Mouse (Mus musculus) embryonic stem cell, embryonic (primary cell): ENCODE measurements at regions not wholly inside any gene's neighbourhood (a gene's known extent, or its start where the extent isn't known, plus 50 kb on each side); places are given as distances from the start of the nearest gene placed in this dataset.

Experiments used
- CTCF ChIA-PET, 4 experiments: fragments of 300-600 bp in 2 of 4; fragments of 350-600 bp in 2 of 4; sonication (Branson Sonifier 250); formaldehyde crosslinking; loops; one replicate each; lab custom pipeline; 2022; ENCODE audit warnings: inconsistent platforms in 2 of 4; lab: Charles Lee
- POLR2A ChIA-PET, 4 experiments: fragments of 300-600 bp in 2 of 4; fragments of 350-600 bp in 2 of 4; sonication (Branson Sonifier 250); formaldehyde crosslinking; loops; one replicate each; lab custom pipeline; 2022; ENCODE audit warnings: antibody characterized with exemption in 4 of 4, inconsistent platforms in 1 of 4; lab: Charles Lee

DNA sequence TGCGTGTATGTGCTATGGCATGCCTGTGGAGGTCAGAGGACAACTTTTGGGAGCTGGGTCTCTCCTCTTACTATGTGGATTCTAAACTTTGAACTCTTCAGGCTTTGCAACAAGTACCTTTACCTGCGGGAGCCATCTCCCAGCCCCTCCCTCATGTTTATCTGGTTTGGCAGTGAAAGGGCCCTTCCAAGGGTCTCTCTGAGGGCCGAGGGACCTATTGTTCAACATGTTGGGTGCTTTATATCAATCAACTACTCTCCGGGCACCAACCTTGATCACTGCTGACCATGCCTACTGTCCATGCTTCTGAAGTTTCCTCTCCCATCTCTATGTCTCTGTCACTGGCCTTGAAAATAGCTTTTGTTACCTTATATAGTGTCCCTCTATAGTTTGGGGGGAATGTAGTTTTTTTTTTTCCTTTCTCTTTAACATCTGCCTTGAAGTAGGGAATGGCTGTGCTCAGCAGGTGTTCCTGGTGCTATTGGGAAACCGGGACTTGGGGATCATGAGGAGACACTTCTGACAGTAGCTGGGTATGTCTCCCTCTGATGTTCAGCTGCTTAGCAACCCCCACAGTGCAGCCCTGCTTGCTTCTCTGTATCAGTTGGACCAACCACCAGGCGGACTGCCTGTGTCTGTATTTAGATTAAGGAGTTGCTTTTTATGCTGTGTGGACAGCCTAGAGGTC, 120.2 kb upstream of the Fstl4 start:
- POLR2A ChIA-PET = interaction anchor here in 2 of 4 experiments (0.6 to 1.3 kb wide), 2 partner anchors 25 to 51 kb away, joined by 3 to 4 read pairs; no protein-coding TSS in a partner anchor

DNA sequence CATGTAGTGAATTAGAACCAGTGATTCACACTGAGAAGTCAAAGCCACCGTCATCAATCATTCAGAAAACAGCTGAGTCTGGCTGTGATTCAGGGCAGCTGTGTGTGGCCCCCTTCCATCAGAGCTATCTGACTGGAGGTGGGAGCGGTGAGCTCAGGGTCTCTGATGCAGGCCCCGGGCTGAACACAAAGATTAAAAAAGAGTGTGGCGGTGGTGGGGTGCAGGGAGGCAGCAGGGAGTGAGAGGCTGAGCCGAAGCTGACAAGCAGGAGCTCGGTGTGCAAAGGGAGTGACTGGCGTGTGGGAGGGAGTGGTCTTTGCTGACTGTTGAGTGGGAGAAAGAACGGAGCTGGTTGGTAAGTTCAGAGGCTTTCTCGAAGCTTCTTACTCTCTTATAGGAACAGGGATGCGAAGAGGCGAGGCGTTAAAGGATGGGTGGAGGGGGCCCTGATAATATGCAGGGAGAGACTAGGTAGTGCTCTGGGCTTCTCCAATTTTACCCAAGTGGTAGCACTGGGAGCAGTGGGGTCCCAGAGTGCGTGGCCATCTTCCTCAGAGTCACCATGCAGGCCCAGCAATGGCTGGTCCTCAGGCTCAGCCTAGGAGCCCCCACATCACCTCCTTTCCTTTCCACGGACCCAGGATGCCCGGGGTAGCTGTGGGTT, 116.1 kb upstream of the Fstl4 start:
- POLR2A ChIA-PET = interaction anchor here in 3 of 4 experiments (0.6 to 1.8 kb wide), 4 partner anchors 10 to 645 kb away, joined by 3 to 4 read pairs (median 4); partner anchors contain the start of gene 9530068E07Rik (in 1 of the 3)
- CTCF ChIA-PET = interaction anchor here (0.6 to 1.6 kb wide), 9 partner anchors 9 to 1886 kb away, joined by 3 to 5 read pairs (median 4); no protein-coding TSS in a partner anchor

More for the DNA sequence above, 120.2 kb upstream of the Fstl4 start:
- CTCF ChIA-PET = interaction anchor here (0.6 to 1.7 kb wide), 5 partner anchors 14 to 684 kb away, joined by 3 to 6 read pairs (median 5); no protein-coding TSS in a partner anchor

DNA sequence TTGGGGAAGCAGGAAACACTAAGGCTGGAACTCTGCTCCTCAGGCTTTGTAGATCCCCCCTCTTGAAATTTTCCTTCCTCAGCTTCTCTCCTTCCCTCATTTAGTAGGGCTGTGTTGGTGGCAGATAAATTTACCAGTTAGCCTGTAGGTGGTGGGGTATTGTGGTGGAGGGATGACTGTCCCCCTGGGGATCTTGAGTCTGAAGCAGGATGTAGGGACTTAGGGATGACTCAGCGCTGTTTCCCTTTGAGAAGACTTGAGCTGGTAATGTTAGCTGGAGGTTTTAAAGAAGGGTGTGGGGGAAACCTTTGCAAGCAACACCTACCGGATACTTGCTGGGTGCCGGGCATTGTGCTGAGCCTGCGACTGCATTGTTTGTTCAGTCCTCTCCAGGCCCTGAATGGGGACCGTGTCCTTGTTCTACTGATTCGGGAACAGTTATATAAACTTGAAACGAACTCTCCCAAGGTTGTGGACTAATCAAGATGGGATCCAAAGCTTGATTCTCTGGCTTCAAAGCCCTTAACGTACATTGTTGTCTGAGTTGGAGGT, 115.5 kb upstream of the Fstl4 start:
- POLR2A ChIA-PET = interaction anchor here in 3 of 4 experiments (0.6 to 1.8 kb wide), 4 partner anchors 46 to 646 kb away, joined by 3 to 4 read pairs (median 3); partner anchors contain the start of gene 9530068E07Rik (in 1 of the 3)
- CTCF ChIA-PET = interaction anchor here (0.6 to 1.6 kb wide), 6 partner anchors 10 to 1886 kb away, joined by 3 to 5 read pairs (median 4); no protein-coding TSS in a partner anchor

DNA sequence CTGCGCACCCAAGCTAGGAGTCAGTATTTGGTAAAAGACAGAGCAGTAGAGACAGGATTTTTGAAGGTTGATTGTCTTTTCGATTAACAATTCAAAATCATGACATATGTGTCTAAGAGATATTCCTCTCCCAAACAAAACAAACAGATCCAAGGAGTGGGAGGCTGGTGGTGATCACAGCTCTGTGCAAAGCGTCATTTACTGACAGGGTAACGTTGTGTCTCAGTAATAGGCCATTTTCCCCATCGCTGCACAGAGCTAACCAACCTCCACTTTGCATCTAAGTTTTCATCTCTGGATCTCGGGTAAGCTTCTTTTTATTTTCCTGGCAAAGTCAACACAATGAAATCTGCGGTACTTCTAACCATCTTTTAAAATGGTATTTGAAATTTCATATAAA, 109.8 kb upstream of the Fstl4 start:
- CTCF ChIA-PET = no interaction called here
- POLR2A ChIA-PET = interaction anchor here in 1 of 4 experiments (0.6 to 0.7 kb wide), 2 partner anchors 84 to 1639 kb away, joined by 5 read pairs; no protein-coding TSS in a partner anchor

DNA sequence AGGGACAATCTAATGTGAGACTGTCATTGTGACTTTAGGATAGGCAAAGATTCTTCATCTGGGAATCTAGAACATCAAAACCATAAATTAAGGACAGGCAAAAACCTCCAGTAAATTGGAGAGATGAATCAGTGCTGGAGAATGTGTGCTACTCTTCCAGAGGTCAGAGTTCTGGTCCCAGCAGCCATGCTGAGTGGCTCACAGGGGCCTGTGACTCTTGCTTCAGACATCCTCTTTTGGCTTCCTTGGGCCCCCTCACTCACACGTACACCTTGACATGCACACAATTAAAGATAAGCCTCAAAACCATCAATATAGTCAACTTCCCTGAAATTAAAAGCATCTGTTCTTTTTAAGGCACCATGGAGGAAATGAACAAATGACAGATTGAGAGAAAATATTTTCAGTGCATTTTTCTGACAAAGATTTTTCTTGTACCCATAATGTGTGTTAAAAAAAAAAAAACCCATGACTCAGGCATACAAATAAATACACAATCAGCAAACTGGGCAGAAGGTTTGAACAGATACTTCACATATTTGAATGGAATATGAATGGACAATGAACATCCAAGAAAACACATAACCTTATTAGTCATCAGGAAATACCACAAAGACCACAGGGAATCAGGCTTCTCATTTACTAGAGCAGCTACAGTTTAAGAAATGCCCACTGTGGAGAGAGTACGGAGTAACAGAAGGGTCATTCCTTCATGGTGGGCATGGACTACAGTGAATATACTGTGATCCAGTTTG, 108.5 kb upstream of the Fstl4 start:
- CTCF ChIA-PET = interaction anchor here in 1 of 4 experiments (0.6 kb wide), 1 partner anchor 218 kb away, joined by 6 read pairs; no protein-coding TSS in a partner anchor
- POLR2A ChIA-PET = no interaction called here

DNA sequence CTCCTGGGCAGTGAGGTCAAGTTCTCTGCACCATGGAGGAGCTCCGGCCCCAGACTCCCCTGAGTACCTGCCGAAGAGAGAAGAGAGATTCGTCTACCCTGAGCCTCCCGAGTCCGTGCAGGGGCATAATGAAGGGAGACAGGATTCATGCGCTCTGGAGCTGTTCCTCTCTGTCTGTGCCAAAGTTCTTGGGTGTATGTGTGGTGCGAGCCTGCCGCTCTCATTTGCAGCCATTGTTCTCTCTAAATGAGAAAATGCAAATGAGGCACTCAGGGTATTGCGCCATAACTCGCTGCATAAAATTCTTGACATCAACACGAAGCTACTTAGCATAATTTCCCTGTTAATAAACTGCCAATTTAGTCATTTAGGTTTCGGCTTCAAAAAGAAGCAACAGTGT, 103.2 kb upstream of the Fstl4 start:
- CTCF ChIA-PET = interaction anchor here in 2 of 4 experiments (0.5 to 0.6 kb wide), 3 partner anchors 16 to 167 kb away, joined by 3 to 8 read pairs (median 4); no protein-coding TSS in a partner anchor

DNA sequence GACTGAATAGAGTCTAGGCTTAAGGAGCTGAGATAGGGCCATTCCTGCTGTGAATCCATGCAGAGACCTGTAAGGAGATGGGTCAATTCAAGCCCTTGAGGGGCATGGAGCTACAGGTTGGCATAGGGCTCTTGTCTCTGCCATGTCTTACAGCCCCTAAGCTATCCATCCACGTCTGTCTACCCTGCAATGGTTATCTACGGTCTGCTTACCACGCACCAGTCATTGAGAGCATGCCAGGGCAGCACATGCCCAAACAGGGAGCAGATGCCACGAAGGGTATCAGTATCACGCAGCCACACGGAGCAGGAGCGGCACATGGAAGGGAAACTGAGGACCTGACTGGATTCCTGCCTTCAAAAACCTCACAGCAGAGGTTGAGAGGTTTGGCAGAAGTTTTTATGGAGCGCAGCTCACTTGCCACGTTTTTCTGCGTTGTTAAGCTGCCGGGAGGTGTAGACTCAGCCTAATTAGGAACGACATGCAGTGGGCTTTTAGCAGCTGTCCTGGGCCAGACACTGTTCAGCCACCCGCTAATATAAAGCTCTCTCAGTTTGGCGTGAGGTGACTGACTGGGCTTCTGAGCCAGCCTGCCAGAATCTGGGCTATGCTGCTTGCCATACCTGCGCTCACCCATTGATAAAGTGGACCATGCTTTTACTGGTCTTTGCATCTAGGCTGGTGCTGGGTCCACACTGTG, 102.4 kb upstream of the Fstl4 start:
- ChIA-PET POLR2A (interaction anchor here in 1 of 4 experiments (0.5 kb wide), 1 partner anchor 181 kb away, joined by 3 read pairs; no protein-coding TSS in a partner anchor), CTCF (interaction anchor here in 1 of 4 experiments (0.6 kb wide), 1 partner anchor 168 kb away, joined by 3 read pairs; no protein-coding TSS in a partner anchor)

More for the DNA sequence above, 103.2 kb upstream of the Fstl4 start:
- POLR2A ChIA-PET = no interaction called here

DNA sequence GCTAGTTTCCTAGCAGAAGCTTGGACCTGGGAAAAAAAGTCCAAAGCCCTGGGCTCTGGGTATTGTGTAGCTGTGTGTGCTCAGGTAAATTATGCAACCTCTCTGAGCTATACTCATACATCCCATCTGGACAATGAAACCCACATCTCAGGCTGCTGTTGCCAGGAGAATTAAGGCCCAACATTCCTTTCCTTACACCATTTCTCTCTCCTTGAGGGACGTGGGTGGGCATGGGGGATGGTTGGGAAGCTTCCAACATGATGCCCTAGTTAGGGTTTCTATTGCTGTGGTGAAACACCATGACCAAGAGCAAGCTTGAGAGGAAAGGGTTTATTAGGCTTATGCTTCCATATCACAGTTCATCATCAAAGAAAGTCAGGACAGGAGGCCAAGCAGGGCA, 99.1 kb upstream of the Fstl4 start:
- CTCF ChIA-PET = interaction anchor here in 3 of 4 experiments (0.5 to 1.0 kb wide), 4 partner anchors 34 to 297 kb away, joined by 3 to 4 read pairs (median 3); no protein-coding TSS in a partner anchor
- POLR2A ChIA-PET = interaction anchor here in 3 of 4 experiments (0.6 to 1.5 kb wide), 5 partner anchors 11 to 902 kb away, joined by 3 to 5 read pairs (median 3); partner anchors contain the start of genes Sar1b (in 1 of the 3) and Sec24a (in 1 of the 3)

DNA sequence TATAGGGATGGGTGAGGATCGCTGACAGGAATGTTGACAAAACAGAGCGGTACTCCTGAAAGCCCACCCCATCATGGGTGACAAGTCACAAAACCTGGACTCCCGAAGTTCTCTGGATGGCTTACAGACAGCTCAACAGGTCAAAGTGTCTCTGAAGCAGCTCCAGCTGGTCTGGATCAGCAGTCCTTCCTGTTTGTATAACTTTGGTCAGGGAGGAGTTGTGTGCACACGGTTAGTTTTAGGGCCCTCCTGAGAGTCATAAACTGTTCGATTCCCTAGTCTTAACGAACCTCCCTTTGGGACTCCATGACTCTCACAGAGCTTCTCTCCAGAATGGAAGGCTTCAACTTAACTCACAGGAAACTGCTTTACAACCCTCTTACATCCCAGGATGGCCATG, 89.4 kb upstream of the Fstl4 start:
- POLR2A ChIA-PET = no interaction called here
- CTCF ChIA-PET = no interaction called here

DNA sequence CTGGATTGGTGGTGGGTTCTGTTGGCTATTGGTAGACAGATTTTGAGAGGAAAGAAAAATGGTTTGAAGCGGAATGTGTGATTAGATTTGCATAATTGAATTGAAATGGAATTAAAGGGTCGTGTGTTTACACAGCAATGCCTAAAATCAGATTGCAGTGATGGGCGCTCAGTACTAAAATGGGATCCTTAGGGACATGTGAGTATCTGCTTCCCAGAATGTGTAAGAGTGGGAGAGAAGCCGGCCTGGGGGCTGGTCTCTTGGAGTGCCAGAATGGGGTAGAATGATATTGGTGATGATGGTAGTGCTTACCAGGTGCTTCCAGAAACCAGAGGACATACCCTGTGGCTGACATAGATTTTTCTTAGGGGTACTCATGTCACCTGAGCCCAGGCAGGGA, 86.2 kb upstream of the Fstl4 start:
- ChIA-PET POLR2A (no interaction called here), CTCF (no interaction called here)

DNA sequence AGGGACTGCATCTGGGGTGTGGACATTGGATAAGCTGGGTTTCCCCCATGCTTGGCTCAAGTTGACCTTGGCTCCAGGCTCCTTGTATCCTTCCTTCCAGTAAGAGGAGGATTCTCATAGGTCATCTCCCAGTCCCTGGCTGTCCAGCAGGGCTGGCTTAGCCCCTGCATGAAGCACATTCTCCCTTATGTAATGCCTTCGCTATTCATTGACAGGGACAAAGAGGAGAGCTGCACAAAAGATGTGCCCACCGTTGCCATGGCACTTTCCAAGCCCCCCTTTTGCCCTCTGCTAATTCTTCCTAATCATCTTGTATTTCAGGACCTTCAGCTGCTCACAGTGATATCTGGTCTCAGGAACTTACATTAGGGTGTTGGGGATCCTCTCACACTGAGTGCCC, 79.0 kb upstream of the Fstl4 start:
- CTCF ChIA-PET = interaction anchor here in 1 of 4 experiments (0.6 kb wide), 1 partner anchor 12 kb away, joined by 3 read pairs; no protein-coding TSS in a partner anchor
- POLR2A ChIA-PET = no interaction called here

DNA sequence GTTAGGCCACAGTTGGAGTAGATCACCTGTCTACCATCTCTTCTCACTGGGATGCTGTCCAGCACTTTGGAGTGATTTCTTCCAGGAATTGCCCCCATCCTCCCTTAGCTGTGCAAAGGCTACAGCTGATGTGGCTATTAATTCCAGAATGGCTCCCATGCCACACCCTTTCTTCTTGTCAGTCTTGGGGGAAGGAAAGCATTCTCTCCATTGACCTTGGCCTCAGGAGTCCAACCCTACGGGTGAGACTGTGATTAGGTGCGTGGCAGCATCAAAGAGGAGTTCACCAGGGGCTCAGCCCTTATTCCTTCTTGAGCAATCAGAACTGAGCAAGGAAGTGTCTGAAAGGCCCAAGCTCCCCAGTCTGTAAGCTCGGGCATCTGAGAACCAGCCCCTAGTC, 71.7 kb upstream of the Fstl4 start:
- CTCF ChIA-PET = interaction anchor here in 1 of 4 experiments (0.6 kb wide), 1 partner anchor 308 kb away, joined by 4 read pairs; no protein-coding TSS in a partner anchor

DNA sequence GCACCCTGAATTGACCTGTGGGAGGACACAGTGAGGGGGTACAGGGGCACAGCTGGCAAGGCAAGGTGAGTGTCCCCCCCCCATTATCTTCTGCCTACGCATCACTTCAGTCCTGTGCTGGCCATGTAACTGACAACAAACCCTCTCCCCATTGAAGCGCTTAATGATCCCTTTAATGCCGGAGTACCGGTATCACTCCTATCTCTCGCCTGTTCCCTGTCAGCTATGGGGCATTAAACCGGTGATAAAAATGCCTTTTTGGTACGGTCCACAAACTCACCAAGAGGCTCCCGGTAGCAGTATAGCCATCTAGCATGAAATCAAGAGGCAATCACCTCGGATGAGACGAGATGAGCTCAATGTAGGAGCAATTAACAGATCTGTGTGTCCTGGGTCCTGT, 62.8 kb upstream of the Fstl4 start:
- POLR2A ChIA-PET = interaction anchor here in 1 of 4 experiments (0.7 kb wide), 2 partner anchors 186 to 391 kb away, joined by 3 read pairs; no protein-coding TSS in a partner anchor
- CTCF ChIA-PET = no interaction called here

More for the DNA sequence above, 71.7 kb upstream of the Fstl4 start:
- POLR2A ChIA-PET = interaction anchor here in 3 of 4 experiments (0.5 to 0.6 kb wide), 4 partner anchors 29 to 241 kb away, joined by 3 to 4 read pairs (median 4); no protein-coding TSS in a partner anchor

DNA sequence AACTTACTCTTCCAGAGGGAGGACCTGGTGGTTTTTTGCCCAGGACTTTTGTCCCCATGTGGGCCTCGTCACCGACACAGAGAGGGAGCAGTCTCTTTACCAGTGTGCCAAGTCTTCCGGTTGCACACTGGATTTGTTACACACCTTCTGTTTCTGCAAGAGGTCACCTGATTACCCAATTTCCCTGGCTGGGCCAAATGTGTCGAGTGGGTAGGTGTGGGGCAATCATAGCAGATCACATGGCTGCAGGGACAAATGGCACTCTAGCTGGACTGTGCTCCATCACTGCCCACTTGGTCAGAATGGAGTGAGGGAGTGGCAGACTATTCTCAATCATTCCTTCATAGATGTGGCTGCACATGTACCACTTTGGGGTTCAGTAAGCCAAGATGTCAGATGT, 61.0 kb upstream of the Fstl4 start:
- CTCF ChIA-PET = interaction anchor here in 1 of 4 experiments (0.5 kb wide), 1 partner anchor 360 kb away, joined by 6 read pairs; no protein-coding TSS in a partner anchor
- POLR2A ChIA-PET = no interaction called here
